Mouse (Mus musculus) thymus, postnatal 25 days (tissue): ENCODE measurements at regions not wholly inside any gene's neighbourhood (a gene's known extent, or its start where the extent isn't known, plus 50 kb on each side); places are given as distances from the start of the nearest gene placed in this dataset.
A peak's percentile ranks its signal among the peaks of the same experiment; 100 is the strongest.

Experiments
- DNase-seq: peaks from one replicate; pipeline ENCODE4 v3.0.0; 2022

DNA sequence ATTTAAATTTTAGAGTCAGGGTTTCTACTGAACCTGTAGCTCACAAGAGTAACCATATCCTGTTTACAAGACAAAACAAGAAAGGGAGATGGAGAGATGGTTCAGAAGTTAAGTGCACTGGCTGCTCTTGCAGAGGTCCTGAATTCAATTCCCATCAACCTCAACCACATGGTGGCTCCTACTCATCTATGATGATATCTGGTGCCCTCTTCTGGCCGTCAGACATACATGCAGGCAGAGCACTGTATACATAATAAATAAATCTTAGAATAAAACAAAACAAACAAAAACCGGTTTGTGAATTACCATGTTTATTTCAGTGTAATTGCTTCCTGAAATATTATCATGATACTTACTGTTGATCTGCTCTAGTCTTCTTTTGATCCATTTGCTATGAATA, 845.4 kb downstream of the Pcdh18 start:
- DNase-seq, result no peak

GRCm38 (mm10) chr3:48890403-48890802, 866.7 kb downstream of the Pcdh18 start:
- no peak for DNase-seq

DNA sequence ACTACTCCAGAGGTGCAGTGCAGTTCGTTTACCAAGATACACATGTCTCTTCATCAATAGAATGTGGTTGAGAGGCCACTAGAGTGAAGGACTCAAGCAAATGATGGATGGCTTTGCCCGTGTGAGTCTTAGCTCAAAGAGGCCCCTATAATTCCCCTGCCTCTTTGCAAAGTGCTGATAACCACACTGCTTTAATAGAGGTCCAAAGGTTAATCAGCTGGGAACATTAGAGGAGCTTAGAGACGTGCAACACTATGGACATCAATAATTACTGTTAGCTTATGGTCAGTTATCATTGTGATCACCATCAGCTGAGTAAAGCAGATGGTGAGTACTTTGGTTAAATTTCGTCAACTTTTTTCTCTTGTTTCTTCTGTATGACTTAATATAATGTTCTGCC, 869.2 kb downstream of the Pcdh18 start:
- DNase-seq, result no peak

DNA sequence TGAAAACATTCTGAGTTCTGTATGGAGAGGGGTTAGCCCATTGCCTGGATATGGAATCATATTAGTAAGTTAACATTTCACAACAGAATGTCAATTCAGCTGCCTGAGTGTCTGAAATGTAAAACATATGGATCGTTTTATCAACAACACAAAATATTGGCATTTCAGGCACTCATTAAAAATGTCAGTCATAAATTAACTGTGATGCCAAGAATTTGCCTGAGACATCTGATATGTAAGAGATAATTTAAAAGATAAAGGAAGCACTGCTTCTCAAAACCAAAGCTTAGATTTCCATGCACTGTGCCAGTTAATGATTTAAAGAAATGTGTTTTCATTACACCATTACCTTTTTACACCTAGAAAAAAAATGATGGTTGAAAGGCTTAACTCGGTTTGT, 887.6 kb downstream of the Pcdh18 start:
- DNase-seq, result no peak

DNA sequence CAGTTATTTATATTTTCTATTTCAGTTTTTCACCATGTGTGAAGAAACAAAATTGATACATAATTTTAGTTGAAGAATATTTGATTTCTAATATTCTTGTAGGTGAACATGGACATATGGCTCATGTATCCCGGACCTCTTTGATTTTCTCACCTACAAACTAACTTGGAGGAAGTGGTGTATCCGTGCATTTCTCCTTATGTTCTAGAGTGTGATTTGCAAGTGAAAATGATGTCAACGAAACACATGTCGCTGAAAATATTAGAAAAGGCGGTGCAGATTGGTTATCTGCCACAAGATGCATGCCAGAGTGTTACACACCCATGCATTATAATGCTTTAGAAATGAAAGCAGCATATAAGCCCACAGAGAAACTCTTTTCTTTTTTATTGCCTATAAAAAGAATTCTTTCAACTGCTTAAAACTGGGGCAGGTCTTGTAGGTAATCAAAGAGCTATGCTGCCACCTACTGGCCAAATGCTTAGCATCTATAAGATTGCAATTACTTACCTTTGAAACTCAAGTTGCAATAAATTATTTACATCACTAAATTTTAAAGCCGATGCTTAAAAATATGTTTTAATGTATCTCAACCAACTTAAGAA, 911.0 kb downstream of the Pcdh18 start:
- peak; percentile 3 for DNase-seq

DNA sequence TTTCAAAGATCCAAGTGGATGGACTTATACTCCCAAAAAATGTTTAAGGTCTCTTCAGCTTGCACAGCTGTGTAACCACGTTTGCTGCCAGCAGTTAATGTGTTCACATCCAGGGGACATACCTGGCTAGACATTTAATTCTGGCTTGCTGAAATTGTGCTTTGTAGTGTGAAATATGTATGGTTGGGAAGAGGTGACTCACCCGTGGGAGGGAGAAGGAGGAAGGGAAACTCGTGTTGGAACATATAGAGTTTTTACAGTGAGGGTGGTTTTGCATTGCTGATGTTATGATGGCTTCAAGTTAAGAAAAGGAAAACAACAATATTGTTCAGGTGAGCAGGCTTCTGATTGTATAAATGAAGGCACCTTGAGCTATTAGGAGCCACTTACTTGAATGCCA, 916.4 kb downstream of the Pcdh18 start:
- no peak for DNase-seq

GRCm38 (mm10) chr3:48823360-48823759, 933.8 kb downstream of the Pcdh18 start:
- no peak for DNase-seq

DNA sequence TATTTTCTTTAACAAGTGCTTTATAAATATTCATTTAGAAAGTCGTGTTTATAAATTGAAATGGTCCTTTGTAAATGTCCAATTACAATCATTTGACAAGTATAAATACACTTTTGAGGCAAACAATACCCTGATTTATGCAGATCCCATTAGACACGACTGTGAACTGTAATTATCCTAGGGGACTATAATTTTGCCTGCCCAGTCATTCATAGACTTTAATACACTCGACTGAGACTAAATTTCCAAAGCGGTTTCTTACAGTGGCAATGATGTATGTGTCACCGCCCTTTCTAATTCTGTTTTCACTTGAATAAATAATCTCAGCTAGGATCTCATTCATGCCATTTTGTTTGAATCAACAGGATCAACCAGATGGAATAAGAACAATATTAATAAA, 952.7 kb downstream of the Pcdh18 start:
- DNase-seq, result no peak

DNA sequence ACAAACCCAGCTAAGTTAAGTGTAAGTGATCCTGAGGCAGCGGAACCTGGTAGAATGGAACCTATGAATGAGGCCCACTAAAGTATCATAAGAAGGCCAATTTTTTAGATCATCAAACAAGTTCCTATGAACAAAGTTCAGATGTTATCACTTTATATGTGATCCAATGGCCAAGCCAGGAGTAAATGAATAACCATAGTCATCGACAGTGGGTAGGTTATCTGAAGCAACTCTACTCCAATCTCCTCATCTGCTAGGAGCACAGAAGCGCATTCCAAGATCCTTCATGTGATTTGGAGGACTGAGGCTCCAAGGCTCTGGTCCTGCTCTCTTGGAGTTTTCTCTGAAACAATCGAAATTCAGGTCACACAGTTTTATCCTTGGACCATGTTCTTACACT, 985.4 kb downstream of the Pcdh18 start:
- DNase-seq, result no peak
